Mouse (Mus musculus) kidney, adult 18-20 months (tissue): ENCODE results near the gene Rpusd4.

ENCODE experiments used
- DNase-seq: peaks from one replicate; pipeline ENCODE4 v3.0.0; 2021

The Rpusd4 gene

DNA sequence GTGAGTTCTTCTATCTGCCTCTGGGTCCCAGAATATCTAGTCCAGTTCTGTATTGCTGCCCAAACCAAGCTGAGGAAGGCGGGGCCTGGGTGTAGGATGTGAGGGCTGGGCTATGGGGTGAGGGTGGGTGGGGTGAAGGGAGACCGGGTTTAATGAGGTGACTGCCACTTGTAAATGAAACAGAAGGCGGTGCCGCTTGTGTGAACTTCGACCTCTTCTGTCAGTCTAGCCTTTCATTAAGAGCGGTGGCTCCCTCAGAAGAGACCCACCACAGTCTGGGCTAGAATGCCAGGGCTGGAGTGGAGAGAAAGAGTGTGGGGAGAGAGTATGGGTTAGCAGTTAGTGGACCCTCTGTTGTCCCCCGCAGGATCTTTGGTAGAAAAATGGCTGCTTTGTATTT lies 22.3 kb downstream of the Rpusd4 start:
- DNase-seq, result no peak

DNA sequence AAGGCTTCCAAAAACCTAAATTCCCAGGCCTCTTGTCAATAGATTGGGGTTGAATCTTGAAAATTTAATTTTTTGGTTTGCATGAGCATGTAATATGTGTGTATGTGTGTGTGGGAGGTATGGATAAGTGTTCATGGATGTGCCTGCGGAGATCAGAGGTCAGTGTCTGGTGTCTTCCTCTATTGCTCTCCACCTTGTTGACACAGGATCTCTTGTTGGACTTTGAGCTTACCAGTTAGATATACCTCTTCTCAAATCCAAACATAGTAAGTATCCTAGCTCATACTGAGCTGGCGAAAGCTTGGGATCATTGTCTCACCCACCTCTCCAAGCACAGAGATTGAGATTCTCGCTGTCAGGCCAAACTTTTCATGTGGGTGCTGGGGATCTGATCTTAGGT lies 22.8 kb downstream of the Rpusd4 start:
- DNase-seq, result no peak

DNA sequence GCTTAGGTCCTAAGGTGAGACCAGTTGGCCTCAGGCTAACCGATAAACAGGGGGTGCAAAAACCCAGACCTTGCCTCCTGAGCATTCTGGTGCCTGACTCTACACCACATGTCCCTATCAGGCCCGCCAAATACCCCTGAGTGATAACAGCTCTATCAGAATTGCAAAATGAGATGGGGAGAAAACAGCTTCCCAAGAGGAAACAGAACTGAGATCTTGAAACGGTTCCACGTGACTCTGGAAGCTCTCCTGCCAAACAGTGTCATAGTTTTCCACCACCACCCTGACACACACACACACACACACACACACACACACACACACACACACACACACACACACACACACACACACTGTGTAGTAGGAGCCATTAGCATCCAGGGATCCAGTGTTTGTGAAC lies 23.3 kb downstream of the Rpusd4 start:
- no peak for DNase-seq

DNA sequence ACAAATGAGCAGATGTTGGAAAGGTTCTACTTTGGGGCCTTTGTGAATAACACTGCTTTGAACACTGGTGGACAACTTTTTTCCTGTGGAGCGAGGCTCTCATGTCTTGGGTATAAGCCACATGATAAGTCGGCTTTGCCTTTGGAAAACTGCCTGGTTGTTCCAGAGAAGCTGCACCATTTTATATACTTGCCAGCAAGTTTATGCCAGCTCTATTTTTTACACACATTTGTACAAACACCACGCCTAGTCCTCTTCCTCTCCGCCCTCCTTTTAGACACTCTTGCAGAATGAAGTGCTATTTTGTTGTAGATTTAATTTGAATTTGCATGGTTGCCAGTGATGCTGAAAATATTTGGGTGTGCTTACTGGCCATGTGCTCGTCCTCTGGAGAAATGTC lies 25.8 kb downstream of the Rpusd4 start:
- no peak for DNase-seq

DNA sequence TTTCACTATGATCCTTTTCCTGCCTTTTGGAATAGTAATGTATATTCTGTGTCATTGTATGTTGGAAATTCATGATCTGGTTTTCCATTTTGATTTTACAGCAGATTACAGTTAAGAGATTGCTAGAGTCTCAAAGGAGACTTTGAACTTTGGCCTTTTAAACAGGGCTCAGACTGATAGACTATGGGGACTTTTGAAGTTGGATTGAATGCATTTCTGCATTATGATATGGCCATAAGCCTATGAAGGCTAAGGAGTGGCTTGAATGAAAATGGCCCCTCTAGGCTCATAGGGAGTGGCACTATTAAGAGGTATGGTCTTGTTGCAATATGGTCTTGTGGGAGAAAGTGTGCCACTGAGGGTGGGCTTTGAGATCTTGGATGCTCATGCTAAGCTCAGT lies 30.1 kb downstream of the Rpusd4 start:
- DNase-seq, result no peak

DNA sequence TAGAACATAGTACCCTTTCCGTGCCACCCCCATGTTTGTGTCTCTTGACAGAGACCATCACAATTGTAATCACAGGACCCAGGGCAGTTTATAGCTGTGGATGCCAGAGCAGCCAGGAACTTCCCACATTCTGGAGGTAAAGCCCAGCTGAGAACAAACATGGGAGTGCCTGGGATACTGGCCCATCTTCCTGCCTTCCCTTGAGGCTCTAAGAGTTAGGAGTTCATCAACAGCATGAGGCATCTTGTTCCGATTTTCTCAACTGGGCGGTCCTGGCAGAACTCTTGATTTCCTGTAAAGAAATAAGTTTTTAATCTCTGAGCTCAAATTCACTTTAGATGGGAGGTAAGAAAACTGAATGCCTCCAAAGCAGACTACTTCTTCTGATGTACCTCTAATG lies 34.5 kb downstream of the Rpusd4 start:
- DNase-seq, result no peak

DNA sequence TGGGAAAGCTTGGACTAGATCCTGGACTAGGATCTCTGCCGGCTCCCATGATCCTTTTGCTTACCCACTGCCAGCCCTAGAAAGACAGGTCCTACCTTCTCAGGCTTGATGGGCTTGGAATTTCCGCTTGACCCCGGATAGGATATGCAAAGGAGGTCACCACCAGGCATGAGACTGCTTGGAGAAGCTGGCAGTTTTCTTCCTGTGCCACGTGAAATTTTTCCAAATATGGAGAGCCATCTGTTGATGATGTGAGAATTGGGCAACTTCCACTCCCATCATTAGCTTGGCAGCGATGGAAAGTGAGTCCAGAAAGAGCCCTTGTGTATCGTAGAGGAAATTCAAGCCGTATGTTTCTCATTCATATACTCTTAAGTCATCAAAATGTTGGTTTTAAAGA lies 39.8 kb downstream of the Rpusd4 start:
- DNase-seq, result no peak

DNA sequence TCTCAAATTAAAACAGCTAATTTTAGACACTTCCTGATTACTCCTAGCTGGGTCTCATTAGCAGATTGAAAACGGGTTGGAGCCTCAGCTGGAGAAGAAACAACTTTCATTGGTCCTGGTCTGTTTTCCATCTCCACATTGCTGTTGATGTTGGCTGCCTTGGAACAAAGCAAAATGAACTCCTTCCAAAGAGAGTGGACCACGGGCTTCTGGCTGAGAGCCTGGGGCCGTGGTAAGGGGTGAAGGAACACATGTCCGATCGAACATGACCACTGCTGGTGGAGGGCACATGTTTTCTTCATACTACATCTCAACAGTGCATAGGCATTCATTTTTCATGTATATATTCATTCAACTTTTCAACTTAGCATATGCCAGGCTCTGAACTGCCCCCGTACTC lies 42.7 kb downstream of the Rpusd4 start:
- DNase-seq, result no peak

DNA sequence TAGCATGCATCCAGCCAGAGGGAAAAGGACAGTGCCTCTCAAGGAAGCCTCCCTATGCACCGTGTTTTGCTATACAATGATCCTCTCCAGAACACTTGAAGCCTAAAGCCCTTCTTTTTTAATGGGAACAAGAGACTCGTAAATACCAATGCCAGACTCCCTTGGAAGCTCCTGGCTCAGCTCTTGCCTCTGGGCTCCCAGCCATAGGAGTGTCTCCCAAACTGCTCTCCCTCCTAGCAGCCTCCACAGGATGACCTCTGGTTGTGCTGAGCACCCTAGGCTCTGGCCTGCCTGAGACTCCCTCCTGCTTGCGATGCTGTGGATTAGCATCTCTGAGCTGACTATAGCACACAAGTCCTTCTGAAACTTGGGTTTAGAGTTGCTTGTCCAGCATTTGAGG lies 44.9 kb downstream of the Rpusd4 start:
- DNase-seq, result no peak

DNA sequence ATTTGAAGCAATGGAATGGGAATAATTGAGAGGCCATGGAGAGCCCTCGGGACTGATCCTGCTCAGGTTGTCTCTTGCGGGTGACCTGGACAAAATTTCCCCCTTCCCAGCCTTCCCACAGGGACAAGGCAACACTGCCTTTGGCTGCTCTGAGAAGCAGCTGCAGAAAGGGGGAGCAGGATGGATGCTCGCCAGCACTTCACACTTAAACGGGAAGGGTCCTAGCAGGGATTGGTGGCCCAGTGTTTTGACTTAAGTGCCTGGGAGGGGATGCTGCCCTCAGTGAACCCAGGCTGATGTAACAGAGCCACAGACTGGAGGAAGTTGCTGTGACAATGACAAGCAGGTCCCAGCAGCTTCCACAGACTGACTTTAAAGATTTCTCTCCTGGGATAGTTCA lies 45.9 kb downstream of the Rpusd4 start:
- no peak for DNase-seq

DNA sequence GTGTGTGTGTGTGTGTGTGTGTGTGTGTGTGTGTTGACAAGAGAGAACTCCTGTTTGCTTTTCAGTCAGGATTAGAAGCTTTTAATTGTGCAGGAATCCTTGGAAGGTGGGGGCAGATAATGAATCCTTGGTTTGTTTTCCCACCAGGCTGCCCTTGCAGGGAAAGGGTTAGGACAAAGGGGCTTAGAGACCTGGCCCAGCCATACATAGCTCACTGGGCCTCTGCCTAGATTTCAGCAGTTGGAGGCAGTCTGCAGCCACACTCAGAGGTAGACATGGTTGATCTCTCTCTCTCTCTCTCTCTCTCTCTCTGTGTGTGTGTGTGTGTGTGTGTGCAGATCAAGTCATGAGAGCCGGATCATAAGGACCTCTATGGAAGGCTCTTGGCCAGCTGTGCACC lies 46.6 kb downstream of the Rpusd4 start:
- DNase-seq, result no peak

DNA sequence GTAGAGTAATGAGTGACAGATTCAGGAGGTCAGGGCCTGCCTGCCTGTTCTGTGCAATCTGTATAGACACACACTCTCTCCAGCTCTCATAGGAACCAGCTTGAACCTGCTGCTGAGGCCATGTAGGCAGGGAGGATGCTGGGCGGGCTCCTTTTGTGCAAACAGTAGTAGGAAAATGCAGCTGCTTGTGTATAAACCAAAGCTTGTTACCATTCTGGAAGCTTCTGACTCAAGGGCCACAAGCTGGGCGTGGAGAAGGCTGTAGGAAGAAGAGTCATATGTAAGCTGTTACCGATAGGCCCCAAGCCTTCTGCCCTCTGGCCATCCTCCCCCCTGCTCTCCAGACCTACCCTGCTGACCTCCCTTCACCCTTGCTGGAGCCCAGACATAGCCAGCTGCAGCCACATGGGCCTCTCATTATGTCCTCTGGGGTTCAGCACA lies 49.1 kb downstream of the Rpusd4 start:
- no peak for DNase-seq

DNA sequence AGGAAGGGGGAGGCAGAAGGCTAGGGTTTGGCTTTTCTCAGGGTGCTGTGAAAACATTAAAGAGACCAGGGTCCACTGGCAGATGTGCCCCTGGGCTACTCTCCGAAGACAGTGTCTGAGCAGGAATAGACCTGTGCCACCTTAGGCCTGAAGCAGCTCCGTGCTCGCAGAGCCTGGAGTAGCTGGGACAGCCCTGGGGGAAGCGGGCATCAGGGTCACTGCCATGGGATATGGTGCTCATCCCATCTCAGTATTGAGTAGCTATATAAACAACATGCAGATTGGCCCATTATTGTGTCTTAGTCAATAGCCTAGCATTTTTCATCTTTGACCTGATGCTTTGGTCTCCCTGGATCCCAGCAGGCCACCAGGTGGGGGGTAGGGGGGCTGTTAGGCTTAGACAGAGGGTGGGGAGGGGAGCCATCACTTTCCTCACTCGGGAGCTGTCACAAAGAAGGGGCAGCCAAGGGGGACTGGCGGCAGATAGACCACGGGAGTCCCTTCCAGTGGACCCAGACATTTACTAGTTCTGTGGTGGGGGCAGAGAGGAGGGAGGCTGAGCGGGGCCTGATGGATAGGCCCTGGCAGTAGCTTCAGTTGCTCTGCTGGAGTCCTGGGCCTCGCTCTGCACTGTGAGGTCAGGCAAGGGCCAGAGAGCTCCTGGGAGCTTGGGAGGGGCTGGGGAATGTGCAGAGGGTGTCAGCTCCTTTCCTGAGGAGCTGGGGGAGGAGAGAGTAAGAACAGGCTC lies 49.7 kb downstream of the Rpusd4 start:
- DNase-seq, result no peak

DNA sequence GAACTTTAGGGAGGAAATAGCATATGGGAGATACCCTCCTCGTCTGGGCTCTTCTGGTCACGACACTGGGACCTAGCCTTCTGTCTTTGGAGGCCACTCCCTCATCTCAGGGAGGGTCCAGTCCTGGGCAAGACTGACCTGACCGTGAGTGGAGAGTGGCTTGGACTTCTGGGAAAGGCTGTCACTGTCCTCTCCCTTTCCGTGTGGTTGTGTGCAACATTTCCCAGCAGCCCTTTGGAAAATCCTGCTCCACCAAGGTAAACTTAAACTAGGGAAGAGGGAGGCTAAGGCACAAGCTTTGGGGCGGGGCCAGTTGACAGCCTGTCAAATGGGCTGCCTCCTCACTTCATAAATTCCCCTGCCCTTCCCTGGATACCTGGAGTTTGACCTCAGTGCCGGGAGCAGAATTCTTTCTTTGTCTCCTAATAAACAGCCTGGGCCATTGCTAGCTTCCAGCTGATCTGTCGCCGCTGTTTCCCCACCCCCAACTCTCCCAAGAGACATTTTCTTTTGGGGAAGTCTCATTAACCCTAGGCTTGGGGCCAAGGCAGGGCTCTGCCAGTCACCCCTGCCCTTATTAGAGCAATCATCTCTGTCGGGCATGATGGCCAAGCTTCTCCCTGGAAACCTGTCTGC lies 51.0 kb downstream of the Rpusd4 start:
- DNase-seq, result peak; percentile 71

DNA sequence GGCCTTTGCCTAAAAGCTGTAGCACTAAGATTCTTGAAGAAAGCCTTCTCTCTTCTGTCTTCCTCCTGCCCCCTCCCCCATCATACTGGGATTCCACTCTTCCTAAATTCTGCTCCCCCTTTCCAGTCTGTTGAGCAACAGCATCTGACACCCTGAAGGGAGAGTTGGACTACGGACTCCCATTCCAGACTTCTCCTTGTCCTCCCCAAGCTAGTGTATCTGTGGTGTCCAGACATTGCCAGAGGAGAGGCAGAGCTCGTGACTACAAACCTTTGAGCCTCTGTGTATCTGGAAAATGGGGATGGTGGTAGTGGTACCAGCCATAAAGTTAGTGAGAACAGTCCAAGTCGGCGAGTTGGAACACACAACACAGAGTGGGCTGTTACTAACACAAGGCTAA lies 52.6 kb downstream of the Rpusd4 start:
- DNase-seq, result no peak

DNA sequence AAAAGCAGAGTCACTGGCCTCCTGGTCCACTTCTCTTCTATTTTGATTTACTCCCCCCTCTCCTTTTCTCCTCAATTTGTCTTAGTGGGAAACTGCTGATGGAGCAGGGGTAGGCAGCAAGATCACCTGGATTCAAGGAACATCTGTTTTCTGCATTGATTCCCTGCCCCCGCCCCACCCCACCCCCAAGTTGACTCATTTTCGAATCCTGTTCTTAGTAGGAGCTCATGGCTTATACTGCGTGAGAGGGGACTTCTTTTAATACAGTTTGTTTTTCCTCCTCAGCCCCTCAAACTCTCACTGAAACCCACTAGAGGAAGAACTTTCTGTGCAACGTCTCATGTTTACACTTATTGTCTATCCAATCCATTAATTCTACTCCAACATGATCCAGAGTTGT lies 56.3 kb downstream of the Rpusd4 start:
- no peak for DNase-seq

DNA sequence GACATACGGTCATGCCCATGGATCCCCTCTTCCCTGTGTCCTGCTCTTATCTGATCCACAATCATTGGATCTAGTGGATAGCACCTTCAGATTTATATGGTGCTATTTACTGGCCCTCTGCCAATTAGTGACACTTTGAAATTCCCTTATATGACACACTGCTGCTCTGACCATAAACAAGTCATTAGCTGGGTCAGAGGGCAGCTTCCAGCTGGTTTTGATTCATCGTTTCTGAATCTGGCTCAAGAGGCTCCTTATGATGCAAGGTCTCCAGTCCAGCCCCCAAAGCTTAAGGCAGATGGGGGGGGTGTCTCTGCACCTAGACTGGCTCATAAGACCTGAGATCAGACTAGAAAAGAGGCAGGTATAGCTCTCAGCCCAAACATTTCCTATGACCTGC lies 56.9 kb downstream of the Rpusd4 start:
- DNase-seq, result no peak

DNA sequence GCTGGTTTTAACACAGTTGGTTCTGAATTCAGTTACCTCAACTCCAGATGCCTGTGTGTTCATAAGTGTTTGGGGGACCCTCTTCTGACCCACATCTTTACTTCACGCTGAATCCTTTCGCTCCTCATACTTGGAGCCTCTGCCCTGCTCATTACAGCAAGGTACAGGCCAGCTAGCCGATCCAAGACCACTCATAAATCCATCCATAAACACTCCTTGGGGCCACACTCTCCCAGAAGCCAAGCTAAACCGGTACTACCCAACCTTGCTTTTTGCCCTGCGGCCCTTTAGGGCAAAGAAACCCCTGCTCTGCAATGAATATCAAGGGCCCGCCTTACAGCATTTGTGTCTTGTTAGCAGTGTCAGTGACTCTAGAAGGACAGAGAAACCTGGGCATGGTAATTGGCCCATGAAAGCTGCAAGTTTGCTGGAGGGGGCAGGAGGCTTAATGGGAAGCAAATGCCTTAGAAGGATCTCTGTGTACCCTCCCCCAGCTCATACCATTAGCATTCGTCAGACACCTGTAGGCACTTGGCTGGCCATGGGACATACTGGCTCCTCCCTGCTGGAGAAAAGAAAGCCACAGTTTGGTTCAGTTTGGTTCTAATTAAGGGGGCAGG lies 59.1 kb downstream of the Rpusd4 start:
- no peak for DNase-seq
